Mouse (Mus musculus): ENCODE measurements at regions not wholly inside any gene's neighbourhood (a gene's known extent, or its start where the extent isn't known, plus 50 kb on each side); places are given as distances from the start of the nearest gene placed in this dataset.
A peak's percentile ranks its signal among the peaks of the same experiment; 100 is the strongest.

GRCm38 (mm10) chr12:71481371-71481770 lies 171.7 kb downstream of the Dact1 start:
- no peak for DNase-seq (ENCODE audit: low spot score)

- no peak for DNase-seq (ENCODE audit: low spot score)
These were observed 172.4 kb downstream of the Dact1 start for GRCm38 (mm10) chr12:71481899-71482593.

- DNase-seq (ENCODE audit: low spot score): no peak
These were observed 172.9 kb downstream of the Dact1 start for GRCm38 (mm10) chr12:71482619-71483018.

- DNase-seq (ENCODE audit: low spot score): no peak
These were observed 174.0 kb downstream of the Dact1 start for GRCm38 (mm10) chr12:71483536-71484165.

- DNase-seq (ENCODE audit: low spot score): no peak
These were observed 174.6 kb downstream of the Dact1 start for GRCm38 (mm10) chr12:71484286-71484685.

GRCm38 (mm10) chr12:71486078-71486477 lies 176.4 kb downstream of the Dact1 start:
- no peak for DNase-seq (ENCODE audit: low spot score)

- peak; percentile 36 for DNase-seq (ENCODE audit: low spot score)
These were observed 178.1 kb downstream of the Dact1 start for GRCm38 (mm10) chr12:71487591-71488435.

- DNase-seq (ENCODE audit: low spot score): no peak
These were observed 179.6 kb downstream of the Dact1 start for GRCm38 (mm10) chr12:71489295-71489694.

GRCm38 (mm10) chr12:71494803-71495293 lies 185.2 kb downstream of the Dact1 start:
- DNase-seq (ENCODE audit: low spot score): no peak

- DNase-seq (ENCODE audit: low spot score): peak; percentile 65
These were observed 188.8 kb downstream of the Dact1 start for GRCm38 (mm10) chr12:71498246-71499029.

- no peak for DNase-seq (ENCODE audit: low spot score)
These were observed 191.7 kb downstream of the Dact1 start for GRCm38 (mm10) chr12:71501299-71501810.

- DNase-seq (ENCODE audit: low spot score): no peak
These were observed 193.6 kb downstream of the Dact1 start for GRCm38 (mm10) chr12:71503265-71503664.

- DNase-seq (ENCODE audit: low spot score): no peak
These were observed 196.5 kb downstream of the Dact1 start for GRCm38 (mm10) chr12:71506206-71506605.

- no peak for DNase-seq (ENCODE audit: low spot score)
These were observed 197.0 kb downstream of the Dact1 start for GRCm38 (mm10) chr12:71506716-71507115.

GRCm38 (mm10) chr12:71512915-71513612 lies 203.4 kb downstream of the Dact1 start:
- no peak for DNase-seq (ENCODE audit: low spot score)

- DNase-seq (ENCODE audit: low spot score): no peak
These were observed 209.8 kb downstream of the Dact1 start for GRCm38 (mm10) chr12:71519520-71519919.

GRCm38 (mm10) chr12:71521936-71522335 lies 212.3 kb downstream of the Dact1 start:
- no peak for DNase-seq (ENCODE audit: low spot score)

- DNase-seq (ENCODE audit: low spot score): no peak
These were observed 212.8 kb downstream of the Dact1 start for GRCm38 (mm10) chr12:71522451-71522850.

GRCm38 (mm10) chr12:71524156-71524555 lies 214.5 kb downstream of the Dact1 start:
- DNase-seq (ENCODE audit: low spot score): peak; percentile 46

- no peak for DNase-seq (ENCODE audit: low spot score)
These were observed 215.7 kb downstream of the Dact1 start for GRCm38 (mm10) chr12:71525255-71525927.
